Mouse (Mus musculus) thymus, postnatal 14 days (tissue): ENCODE measurements at regions not wholly inside any gene's neighbourhood (a gene's known extent, or its start where the extent isn't known, plus 50 kb on each side); places are given as distances from the start of the nearest gene placed in this dataset.
A peak's percentile ranks its signal among the peaks of the same experiment; 100 is the strongest.

ENCODE experiments used
- DNase-seq: peaks from one replicate; pipeline ENCODE4 v3.0.0; 2021

DNA sequence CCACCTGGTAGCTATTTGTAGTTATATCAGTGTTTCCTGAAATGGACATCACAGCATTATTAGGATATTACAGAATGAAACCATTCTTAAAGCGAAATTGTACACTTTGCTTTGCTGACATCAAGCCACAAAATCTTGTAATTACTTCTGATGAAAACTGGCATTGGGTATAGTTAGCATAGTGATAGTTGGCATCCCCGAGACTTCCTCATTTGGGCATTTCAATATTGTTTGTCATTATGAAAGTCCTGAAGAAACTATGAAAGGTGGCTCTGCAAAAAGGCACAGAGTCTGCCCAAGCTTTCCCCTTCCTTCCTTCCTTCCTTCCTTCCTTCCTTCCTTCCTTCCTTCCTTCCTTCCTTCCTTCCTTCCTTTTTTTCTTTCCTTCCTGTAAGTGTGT, 217.5 kb upstream of the Fggy start:
- no peak for DNase-seq

DNA sequence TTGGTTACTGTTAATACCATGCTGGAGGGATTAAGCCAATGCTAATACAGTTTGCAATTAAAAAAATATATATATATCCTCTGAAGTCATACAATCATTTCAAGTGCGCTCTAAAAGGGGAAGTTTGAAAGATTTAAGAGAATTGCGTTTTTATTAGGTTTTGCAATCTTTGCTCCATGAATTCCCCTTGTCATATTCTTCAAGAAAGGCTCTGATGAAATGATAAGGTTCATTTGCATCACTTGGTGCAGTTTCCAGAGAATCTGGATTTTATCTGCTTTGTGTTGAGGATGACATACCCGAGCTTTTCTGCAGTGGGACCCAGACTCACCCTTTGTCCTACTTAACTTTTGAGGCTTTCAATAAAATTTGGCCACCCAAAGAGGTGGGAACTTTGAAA, 216.4 kb upstream of the Fggy start:
- DNase-seq = no peak

DNA sequence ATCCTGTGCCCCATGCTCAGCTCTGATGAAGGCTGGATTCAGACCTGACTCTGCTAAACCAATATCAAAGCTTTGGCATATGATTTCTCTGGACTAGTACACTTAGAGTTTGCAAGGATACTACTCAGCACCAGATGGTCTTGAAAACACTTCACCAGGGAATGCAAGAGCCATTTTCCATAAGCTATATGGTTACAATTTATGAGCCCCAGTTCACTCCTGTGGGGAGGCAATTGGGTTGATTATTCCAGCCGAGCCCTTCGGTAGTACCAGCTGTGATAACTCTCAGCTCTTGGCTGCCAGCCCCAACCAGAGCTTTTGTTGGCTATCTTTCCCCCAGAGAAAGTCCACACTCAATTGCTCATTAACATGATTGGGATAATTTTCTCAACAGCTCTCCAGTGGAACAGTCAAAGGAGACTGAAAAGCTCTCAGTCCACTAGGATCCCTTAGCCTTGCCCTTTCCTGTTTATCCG, 210.5 kb upstream of the Fggy start:
- no peak for DNase-seq

DNA sequence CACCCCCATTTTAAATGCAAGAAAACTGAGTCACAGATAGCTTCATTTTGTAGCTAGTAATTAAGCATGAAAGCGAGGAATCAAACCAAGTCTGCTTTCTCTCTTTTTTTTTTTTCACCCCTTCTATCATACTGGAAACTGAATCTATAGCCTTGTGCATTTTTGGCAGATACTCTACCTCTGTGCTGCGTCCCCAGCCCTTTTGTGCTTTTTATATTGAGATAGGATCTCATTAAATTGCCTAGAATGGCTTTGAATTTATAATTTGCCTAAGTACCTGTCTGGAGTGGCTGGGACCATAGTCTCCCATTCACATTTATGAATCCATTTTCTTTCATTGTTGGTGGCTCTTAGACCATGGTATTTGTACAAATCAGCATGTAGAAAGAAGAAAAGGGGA, 209.9 kb upstream of the Fggy start:
- DNase-seq = no peak

DNA sequence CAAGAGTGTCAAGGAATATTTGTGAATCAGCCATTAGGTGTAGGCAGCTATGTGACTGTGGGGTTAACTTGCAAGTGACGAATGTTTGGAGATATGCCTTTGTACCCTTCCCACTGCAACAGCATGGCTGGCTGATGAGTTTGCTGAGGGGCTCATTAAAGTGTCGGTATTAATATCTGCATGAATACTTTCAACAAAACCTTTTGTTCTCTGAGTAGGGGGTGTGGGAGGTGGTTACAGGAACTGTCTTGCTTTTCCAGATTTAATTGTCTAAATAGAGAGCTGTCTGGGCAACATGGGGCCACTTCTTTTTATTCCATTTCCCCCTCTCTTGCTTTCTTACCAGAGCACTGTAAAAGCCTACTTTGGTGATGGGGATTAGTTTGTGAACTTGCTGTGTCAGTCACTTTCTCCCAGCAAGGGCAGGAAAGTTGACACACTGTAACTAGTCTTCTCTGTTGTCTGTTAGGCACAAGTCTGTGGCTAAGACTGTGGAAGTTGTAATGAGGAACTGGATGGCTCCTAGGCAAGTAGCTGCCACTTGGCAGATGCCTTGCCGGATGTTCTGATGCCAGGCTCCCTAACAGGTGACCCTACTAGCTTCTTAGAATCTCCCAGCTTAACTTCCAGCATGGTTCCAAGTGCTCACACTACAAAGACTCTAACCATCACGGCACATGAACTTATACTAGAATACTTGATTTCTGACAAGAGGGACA, 208.7 kb upstream of the Fggy start:
- no peak for DNase-seq

DNA sequence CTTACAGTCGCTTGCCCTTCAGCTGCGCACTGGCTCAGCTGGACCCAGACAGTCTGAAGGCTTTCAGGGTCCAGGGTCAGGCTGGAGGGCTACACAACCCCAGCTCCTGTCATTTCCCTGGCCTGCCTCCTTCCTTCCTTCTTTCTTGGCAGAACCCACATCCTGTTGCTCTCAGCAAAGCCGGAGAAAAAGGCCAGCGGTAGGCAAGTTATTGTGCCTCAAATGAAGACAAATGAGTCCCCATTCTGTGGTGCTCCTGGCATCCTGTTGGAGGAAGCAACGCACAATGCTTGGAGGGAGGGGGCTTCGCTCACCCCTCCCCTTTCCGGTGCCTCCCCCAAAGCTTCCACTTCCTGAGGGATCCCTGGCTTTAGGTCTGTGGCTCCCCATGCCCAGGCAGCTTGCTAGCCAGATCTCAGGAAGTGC, 203.4 kb upstream of the Fggy start:
- peak; percentile 59 for DNase-seq

DNA sequence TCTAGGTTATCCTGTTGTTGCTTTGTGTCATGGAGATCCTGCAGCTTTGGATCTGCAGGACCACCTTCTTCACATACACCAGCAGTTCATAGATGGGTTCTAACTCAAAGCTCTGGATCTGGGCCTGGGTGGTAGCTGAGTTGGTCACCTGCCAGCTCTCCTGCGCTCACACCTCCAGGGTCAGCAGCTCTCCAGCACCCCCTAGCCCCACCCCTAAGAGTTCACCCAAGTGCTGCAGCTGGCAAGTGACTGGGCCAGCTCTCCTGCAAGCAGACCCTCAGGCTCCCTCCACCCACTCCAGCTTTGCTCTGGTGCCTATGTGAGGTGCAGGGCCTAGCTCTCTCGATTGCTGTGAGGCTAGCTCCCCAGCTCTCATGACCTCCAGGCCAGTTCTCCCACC, 198.6 kb upstream of the Fggy start:
- DNase-seq = peak; percentile 19

DNA sequence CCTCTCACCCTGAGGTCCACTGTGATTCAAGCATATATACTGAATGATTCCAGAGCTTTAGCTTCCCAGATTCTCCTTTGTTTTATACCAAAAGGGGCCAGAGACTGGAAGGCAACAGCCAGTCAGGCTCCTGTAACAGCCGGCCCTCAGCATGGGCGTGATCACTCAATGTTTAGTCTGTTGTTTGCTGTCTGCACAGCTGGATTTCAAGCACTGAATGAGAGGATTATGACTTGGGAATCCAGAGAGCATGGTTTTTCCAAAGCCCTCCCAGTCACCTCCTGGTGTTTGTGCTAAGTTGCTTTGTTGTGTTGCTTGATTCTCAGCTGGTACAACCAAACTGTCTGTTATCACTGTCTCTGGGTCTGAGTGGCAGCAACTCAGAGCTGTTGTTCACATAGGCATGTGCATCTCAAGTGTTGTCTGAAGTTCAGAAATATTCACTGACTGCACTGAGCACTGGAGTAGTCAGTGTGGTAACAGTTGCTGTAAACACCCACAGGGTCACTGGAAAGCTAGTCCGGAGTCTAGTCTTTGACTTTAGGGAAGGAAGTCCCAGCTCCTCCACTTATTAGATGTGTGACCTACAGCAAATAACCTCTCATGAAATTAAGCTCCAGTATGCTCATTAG, 196.9 kb upstream of the Fggy start:
- no peak for DNase-seq

DNA sequence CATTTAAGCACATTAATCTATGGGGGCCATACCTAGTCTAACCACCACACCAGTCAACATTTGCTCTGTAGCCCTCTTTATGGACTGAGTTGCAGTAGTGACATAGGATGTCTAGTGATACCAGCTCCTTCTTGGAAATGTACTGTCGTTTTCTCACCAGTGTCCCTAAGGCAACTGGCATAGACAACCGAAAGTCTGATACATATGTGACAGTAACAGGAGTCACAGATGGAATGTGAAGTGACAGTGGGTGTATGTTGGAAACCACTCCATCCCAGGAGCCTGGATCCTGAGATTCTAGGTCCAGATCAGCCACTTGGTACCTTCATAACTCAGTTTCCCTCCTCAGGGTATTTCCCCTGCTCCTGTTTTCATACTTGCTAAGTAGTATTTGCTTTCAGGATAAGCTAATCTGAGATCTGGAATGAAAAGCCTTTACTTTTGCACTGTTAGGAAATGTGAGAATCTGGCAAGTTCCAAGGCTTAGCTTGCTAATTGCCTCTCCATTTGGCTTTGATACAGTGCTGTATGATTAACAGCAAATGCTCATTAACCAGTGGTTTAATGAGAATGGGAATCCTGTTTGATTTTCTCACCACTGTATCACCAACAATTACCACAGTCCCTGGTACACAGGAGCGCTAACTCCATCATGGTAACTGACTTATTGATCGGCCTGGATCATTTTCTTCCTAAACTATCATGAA, 192.8 kb upstream of the Fggy start:
- no peak for DNase-seq

DNA sequence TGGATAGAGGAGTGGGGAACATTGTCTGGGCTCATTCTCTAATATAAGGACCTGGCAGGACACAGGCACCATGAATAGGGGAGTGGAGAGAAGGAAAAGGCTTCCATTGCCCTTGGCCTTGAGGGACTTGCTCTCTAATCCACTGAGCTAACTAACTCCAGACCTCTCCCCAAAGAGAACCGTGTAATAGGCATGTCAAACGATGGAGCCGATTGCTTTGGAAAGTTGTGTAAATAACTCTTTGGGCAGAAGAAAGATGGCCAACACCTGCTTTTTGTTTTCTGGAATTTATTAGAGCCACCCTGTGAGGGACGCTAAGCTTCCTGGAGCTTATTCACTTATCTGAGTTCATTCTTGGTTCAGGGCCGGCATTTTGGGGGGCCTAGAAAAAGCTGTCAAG, 180.9 kb upstream of the Fggy start:
- no peak for DNase-seq

DNA sequence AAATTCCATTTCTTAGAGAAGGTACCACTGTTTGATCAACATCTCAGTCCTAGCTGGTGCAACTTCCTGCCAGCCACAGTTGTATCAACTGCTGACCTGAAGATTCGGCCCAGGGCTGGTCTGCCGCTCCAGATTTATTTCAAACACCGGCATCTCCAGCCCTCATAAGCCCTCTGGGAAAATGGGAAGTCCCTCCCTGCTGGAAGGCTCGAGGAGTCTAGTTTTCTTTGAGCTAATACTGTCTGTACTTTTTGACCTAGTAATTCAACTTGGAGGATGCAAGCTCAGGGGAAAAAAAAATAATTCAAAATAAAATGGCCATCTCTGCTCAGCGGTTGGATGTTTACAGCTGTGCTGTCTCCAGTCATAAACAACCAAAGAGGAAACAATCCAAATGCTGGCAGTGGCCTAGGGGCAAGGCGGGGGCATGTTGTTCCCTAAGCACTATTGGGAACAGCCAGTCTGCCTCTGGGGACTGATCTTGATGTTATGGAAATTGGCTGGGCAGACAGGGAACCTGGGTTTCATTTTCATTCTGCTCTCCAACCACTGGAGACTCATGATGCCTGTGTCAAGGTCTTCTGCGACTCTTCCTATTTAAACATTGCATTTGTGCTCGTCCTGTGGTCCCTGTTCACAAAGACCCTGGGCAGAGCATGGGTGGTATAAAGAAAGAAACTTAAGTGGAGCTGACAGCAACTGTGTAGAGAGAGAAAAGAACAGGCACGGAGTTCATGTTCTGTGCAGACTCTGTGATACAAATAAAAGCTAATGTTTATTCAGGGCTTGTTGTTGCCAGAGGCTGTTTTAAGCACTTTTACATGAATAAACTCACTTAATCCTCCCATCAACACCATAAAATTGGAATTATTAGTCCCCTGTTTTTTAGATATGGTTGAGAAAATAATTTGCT, 179.8 kb upstream of the Fggy start:
- no peak for DNase-seq

DNA sequence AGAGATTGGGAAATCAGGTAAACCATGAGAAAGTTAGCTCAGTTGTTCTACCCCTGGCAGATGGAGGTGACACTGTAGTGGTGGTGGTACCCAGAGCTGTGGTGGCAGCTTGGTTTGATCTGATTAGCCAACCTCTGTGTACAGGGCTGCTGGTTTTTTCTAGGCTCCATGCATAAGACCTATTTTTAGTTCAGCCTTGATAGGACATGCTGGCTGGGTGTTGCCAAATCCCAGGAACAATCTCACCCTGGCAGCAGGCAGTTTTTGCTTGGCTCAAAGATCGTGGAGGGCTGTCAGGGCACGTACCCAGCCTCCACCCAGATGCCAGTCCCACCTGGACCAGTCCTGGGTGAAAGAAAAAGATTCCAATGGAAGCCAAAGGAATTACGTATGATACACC, 178.7 kb upstream of the Fggy start:
- DNase-seq = no peak

DNA sequence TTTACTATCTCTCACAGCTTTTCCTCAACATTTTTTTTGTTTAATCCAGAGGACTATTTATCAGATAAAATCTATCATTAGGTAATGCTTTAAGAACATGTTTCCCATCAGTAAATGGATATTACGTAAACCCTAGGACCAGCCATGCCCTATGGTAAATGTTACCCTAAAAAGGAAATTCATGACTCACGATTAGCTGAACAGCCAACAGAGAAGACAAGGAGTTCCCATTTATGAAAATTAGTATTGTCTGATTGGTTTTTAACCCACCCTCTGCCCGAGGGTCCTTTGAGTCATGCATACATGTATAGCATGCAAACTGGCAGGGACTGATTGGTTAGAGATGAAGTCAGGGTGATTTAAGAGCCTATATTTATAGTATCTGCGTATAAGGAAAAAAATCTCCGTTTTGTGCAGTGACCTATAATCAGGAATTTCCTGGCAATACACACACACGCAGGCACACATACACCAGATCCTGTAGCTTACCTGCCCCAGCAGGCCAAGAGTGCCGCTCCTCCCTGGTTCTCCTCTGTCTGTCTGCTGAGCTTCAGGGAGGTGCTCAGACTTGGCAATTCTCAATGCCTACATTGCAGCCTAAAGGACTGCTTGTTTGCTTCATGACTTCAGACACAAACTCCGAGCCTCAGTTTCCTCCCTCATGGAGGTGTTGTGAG, 174.0 kb upstream of the Fggy start:
- no peak for DNase-seq

DNA sequence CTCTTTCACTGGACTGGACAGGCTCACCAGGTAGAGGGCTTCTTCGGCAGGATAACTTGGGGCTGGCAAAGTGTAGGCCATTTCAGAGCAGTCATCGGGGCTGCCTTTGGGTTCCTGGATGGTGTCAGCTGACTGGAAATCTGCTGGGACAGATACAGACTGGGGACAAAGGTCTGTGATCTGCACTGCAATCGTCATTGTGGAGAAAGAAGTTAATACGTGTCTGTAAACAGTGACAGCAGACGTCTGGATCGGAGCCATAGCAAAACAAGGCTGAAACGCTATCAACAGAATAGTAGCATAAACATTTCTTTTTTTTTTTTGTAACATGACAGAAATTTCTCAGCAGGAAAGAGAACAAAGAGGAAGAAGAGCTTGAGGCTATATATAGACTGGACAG, 171.8 kb upstream of the Fggy start:
- DNase-seq = no peak

DNA sequence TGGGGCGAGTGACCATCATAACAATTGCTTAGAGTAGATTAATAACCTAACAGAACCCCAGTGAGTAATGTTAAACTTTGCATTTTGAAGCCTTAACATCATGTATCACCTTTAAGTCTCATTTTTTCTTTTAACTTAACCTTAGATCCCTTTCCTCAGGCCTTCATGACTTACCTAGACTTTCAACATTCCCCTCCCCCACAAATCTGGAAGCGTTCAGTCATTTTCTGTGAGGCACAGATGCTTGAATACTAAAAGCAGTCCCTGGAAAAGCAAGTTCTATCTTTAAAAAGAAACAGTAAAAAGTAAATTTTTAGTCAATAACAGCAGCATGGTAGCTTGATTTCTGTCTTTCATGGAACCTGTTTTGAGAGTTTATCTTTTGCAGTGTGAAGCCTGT, 171.3 kb upstream of the Fggy start:
- no peak for DNase-seq

DNA sequence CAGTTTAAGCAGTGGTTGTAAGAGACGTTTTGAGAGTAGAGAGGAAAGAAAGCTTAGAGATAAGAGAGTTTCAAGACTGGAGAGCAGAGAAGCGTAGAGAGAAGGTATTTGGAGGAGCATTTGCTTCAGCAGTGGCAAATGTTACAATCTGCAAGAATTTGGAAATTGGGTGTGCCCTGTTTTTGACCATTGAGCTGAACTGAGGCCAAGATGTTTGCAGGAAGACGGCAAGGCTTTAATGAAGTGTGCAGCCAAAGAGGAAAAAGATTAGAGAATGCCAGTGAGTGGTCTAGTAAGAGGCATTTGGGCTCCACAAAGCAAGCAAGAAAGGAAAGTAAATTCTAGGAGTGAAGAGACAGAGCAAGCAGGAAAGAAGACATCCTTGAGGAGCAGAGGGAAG, 168.8 kb upstream of the Fggy start:
- no peak for DNase-seq

DNA sequence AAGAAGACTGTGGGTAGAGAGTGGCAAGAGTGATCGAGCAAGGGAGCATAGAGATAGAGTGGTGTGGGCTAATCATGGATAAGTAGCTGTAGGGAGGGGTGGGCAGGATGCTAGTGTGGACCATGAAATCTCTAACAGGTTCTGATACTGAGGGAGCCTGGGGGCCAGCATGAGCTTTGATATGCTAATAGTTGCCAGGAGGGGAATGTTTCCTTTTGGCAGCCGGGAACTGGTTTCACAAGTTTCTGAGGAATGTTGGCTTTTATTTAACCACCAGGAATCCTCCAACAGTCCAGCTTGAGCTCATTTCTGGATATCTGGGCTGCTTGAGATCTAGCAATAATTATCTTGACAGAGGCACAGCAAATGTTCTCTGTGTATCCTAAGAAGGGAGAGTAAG, 167.7 kb upstream of the Fggy start:
- no peak for DNase-seq

DNA sequence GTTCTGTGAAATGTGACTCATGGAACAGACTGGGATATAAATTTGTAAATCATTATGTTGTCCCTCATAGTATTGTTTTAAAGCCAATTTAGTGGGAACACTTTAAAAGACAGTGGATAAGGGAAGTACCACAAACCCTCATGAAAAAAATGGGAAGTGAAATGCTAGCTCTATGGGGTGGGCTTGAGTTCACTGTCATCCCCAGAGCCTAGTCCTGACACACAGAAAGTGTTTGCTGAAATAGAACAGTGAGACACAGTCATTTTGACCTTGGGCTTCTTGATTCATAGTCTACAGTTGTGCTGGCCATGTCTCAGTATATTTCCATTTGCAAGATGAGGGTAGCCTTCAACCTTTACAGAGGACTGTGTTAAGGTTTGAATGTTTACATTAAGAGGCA, 166.8 kb upstream of the Fggy start:
- DNase-seq = no peak

DNA sequence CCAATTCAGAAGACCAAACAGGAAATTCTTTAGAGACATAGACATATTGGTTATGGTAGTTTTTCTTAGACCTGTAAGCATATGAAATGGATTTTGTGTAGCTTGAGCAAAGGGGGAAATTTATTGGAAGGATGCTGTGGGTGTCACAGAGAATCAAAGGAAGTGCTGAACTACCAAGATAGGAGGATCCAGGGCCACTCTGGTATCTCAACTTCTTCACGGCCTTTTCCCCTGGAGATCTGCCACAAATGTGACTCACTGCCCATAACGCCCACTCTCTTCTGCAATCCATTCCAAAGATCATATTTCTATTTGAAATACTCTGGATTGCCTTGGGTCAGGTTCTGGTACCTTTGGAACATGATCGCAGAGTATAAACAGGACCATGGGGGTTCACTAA, 161.6 kb upstream of the Fggy start:
- no peak for DNase-seq

DNA sequence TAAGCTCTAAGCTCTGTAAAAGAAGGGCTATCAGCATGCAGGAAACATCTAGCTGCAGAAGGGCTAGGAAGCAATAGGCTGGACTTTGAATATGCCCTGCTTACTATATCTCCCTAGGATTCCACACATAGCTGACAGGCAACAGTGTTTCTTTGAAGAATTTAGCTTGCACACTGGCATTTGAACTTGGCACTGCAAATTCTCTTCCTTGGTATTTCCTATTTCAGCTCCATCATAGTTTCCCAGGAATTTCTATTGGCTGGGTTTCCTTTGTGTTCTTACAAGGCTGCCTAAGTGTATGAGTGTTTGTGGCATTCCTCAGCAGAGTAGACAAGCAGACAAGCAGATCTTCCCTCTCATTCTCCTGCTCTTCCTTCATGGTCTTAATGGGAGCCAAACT, 159.0 kb upstream of the Fggy start:
- DNase-seq = no peak

DNA sequence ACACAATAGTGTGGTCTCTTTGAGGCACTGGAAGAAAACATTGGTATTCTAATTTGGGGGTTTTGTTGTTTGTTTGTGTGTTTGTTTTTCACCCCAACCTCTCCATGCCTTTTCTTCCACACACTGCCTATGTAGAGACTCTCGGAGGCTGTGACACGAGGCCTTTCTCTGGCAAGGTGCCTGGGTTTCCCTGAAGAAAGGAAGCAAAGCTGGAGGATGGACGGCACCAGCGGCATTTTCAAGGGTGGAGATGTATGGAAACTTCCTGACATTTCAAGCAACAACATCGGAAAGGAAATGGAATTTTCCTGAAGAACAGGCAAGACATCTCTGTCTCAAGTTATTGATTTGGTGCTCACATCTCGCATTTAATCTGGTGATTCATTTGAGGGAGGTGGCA, 155.0 kb upstream of the Fggy start:
- DNase-seq = no peak

DNA sequence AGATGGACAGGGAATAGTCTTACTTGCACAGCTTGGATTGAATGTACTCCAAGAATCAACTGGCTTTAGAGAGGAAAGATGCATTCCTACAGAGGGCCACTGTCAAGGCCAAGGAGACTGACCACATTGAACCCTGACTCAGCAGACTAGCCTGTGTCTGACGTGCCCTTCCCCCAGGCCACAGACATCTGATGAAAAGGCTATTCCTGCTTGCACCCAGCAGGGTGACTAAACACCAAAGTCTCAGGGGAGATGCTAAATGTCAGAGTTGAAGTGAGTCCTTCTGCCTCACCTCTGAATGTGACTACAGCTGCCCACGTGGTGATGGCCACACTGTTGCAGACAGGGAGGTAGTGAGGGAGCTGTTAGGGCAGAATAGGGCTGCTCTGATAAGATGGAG, 140.2 kb upstream of the Fggy start:
- no peak for DNase-seq

DNA sequence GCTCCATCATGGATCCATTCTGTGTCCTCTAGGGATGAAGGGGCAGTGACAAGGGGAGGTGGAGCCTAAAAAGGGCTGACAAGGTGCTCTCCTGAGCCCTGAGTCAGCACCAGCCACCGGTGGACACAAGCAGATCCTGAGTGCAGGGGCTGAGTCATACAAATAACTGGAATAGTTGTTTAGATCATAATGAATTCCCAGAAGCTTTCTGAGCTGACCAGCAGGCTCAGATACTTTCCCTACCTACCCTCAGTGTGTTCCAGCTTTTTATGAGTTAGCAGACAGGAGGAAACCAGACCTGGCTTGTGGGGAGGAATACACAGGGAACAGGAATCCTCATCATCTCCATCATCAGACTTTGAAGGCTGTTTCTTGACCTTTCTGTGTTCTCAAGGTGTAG, 130.7 kb upstream of the Fggy start:
- DNase-seq = no peak
